Comparison of ENCODE assay signal across 24 mouse cellular contexts in the genomic region with DNA sequence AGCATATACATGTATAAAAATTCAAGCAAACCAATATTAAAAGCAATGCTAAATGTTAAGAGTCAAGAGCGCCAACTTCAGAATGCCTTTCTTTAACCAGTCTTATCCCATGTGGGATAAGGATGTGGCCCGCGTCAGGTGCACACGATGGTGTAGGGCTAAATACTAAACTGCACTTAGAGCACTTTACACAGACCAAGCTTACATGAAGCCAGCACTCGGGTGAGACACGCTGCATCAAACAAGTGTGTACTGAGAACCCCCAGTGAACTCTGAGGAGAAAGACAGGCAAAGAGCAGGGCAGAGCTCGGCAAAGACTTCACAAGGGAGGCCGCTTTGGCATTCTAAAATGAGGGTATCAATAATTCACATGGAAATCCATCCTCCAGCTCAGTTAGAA. TPM values are rescaled to one million over a fixed set of nuclear protein-coding genes. Genes with fewer than 3 reads are reported as not detected.
DNase-seq lines count a peak whose midpoint lies in the region; ATAC-seq and TF ChIP-seq lines count a peak whose summit lies in the region.
"Had no signal": no experiment of that assay in that cellular context is flagged by ENCODE, and none has a peak within 500 bp of the region (broad histone marks: within the 10 kb centered on the region; RNA-seq: fewer than 3 reads in every experiment).

No protein-coding gene starts in this region.

- H3K4me1 ChIP-seq in heart, adult 2 months (ENCODE audit: control insufficient read depth, insufficient read depth, low read length): peaks cover 2% of the 10 kb centered on the region; the same call in 1 of the 2 replicates
- H3K4me1 ChIP-seq in midbrain, embryonic 11.5 days (ENCODE audit: control insufficient read depth, insufficient read depth, low read length): no peaks in the 10 kb centered on the region
- peaks cover 15% of the 10 kb centered on the region for H3K4me1 ChIP-seq in midbrain, embryonic 13.5 days (replicated peaks)
- peaks cover 16% of the 10 kb centered on the region for H3K4me1 ChIP-seq in midbrain, embryonic 15.5 days
- 0 out of 2 replicates have a peak, but pooled peaks cover 3% of the 10 kb centered on the region for H3K4me1 ChIP-seq in midbrain, embryonic 10.5 days

- ATAC-seq in midbrain, embryonic 11.5 days (ENCODE audit: low FRiP score): no peak
- ATAC-seq in midbrain, embryonic 13.5 days: no peak
- ATAC-seq in midbrain, embryonic 15.5 days (replicated peaks): 0 out of 2 replicates have a peak, but pooled peaks have one; percentile 43
- ATAC-seq: activated CD4-positive, CD25-positive, alpha-beta regulatory T cell, adult 4 months; CD4-positive, CD25-positive, alpha-beta regulatory T cell, adult 4 months; forebrain, embryonic 13.5 days; forebrain, embryonic 15.5 days; Patski had no signal

- intact Hi-C loops in heart, adult 2 months (cut with DNase I): no loop called here

- H3K27me3 ChIP-seq in heart, adult 2 months (ENCODE audit: control insufficient read depth, insufficient read depth, low read length): no peaks in the 10 kb centered on the region
- H3K27me3 ChIP-seq in midbrain, embryonic 11.5 days (ENCODE audit: control insufficient read depth, insufficient read depth, low read length): no peaks in the 10 kb centered on the region
- H3K27me3 ChIP-seq in midbrain, embryonic 13.5 days: no peaks in the 10 kb centered on the region
- no peaks in the 10 kb centered on the region for H3K27me3 ChIP-seq in midbrain, embryonic 15.5 days (replicated peaks)
- no peaks in the 10 kb centered on the region for H3K27me3 ChIP-seq in midbrain, embryonic 10.5 days (ENCODE audit: low read depth, poor library complexity, severe bottlenecking)
- H3K27me3 ChIP-seq: CH12.LX; embryonic facial prominence, embryonic 12.5 days; forebrain, embryonic 13.5 days; forebrain, embryonic 15.5 days; Patski had no signal

- no peak overlapping the region for H3K9ac ChIP-seq in heart, adult 2 months (ENCODE audit: low read depth, low read length)
- H3K9ac ChIP-seq in midbrain, embryonic 11.5 days (ENCODE audit: low read length): no peak overlapping the region
- H3K9ac ChIP-seq in midbrain, embryonic 13.5 days (replicated peaks): no peak overlapping the region
- H3K9ac ChIP-seq in midbrain, embryonic 15.5 days: no peak overlapping the region
- H3K9ac ChIP-seq: embryonic facial prominence, embryonic 12.5 days; forebrain, embryonic 13.5 days; forebrain, embryonic 15.5 days had no signal

- TF ChIP-seq EP300 in heart, adult 2 months (IDR thresholded peaks at IDR 0.05; ENCODE audit: insufficient read depth, low read depth, low read length): no peak

- TF ChIP-seq CTCF in heart, adult 2 months (IDR thresholded peaks at IDR 0.05): no peak

- no peak for TF ChIP-seq POLR2A in heart, adult 2 months (IDR thresholded peaks at IDR 0.05; ENCODE audit: insufficient read depth, low read depth, low read length)

- peak; percentile 71 for DNase-seq in heart, adult 11 months
- DNase-seq in heart, adult 2 months: no peak
- DNase-seq in midbrain, embryonic 11.5 days (ENCODE audit: low spot score, missing footprints): peak; percentile 65
- no peak for DNase-seq in midbrain, embryonic 10.5 days (ENCODE audit: low spot score)
- DNase-seq: adrenal gland, adult 8-10 months; adrenal gland, postnatal 14 days; adrenal gland, postnatal 36 days; B cell, adult 2 months; cerebellum, adult 11-12 months; cerebellum, adult 2 months; cerebellum, adult 9-10 months; cerebellum, postnatal 10 days; cerebellum, postnatal 25 days had no signal

- H3K9me3 ChIP-seq in midbrain, embryonic 11.5 days (ENCODE audit: control insufficient read depth, low read length): no peaks in the 10 kb centered on the region
- H3K9me3 ChIP-seq in midbrain, embryonic 13.5 days: no peaks in the 10 kb centered on the region
- no peaks in the 10 kb centered on the region for H3K9me3 ChIP-seq in midbrain, embryonic 15.5 days
- H3K9me3 ChIP-seq in midbrain, embryonic 10.5 days (replicated peaks): no peaks in the 10 kb centered on the region
- H3K9me3 ChIP-seq: embryonic facial prominence, embryonic 10.5 days; embryonic facial prominence, embryonic 12.5 days; forebrain, embryonic 13.5 days; forebrain, embryonic 15.5 days had no signal

- H3K36me3 ChIP-seq in heart, adult 2 months (ENCODE audit: control insufficient read depth, insufficient read depth, low read length): peaks cover 13% of the 10 kb centered on the region
- no peaks in the 10 kb centered on the region for H3K36me3 ChIP-seq in midbrain, embryonic 11.5 days (ENCODE audit: control insufficient read depth, insufficient read depth, low read length)
- no peaks in the 10 kb centered on the region for H3K36me3 ChIP-seq in midbrain, embryonic 13.5 days
- H3K36me3 ChIP-seq in midbrain, embryonic 15.5 days (replicated peaks): no peaks in the 10 kb centered on the region
- no peaks in the 10 kb centered on the region for H3K36me3 ChIP-seq in midbrain, embryonic 10.5 days
- H3K36me3 ChIP-seq: embryonic facial prominence, embryonic 10.5 days; embryonic facial prominence, embryonic 12.5 days; forebrain, embryonic 15.5 days; G1E had no signal

- no peaks in the 10 kb centered on the region for H3K79me2 ChIP-seq in heart, adult 2 months (replicated peaks; ENCODE audit: control insufficient read depth, insufficient read depth, low read length)

- 82% methylated on average over 8 of the region's 8 CpGs for WGBS in heart, adult 2 months
- 90% methylated on average over 8 of the region's 8 CpGs for WGBS in midbrain, embryonic 11.5 days
- 84% methylated on average over 8 of the region's 8 CpGs for WGBS in midbrain, embryonic 13.5 days
- WGBS in midbrain, embryonic 15.5 days: 78% methylated on average over 8 of the region's 8 CpGs
- 90% methylated on average over 8 of the region's 8 CpGs for WGBS in midbrain, embryonic 10.5 days

- no peak overlapping the region for H3K4me3 ChIP-seq in heart, adult 2 months
- no peak overlapping the region for H3K4me3 ChIP-seq in midbrain, embryonic 11.5 days (ENCODE audit: low read depth, low read length)
- H3K4me3 ChIP-seq in midbrain, embryonic 13.5 days (replicated peaks): no peak overlapping the region
- H3K4me3 ChIP-seq in midbrain, embryonic 15.5 days: no peak overlapping the region
- no peak overlapping the region for H3K4me3 ChIP-seq in midbrain, embryonic 10.5 days
- H3K4me3 ChIP-seq: embryonic facial prominence, embryonic 10.5 days; embryonic facial prominence, embryonic 12.5 days; forebrain, embryonic 13.5 days; forebrain, embryonic 15.5 days had no signal

- H3K4me2 ChIP-seq in midbrain, embryonic 11.5 days: no peak overlapping the region
- no peak overlapping the region for H3K4me2 ChIP-seq in midbrain, embryonic 13.5 days (replicated peaks)
- no peak overlapping the region for H3K4me2 ChIP-seq in midbrain, embryonic 15.5 days
- H3K4me2 ChIP-seq: embryonic facial prominence, embryonic 12.5 days; forebrain, embryonic 13.5 days; forebrain, embryonic 15.5 days had no signal

- H3K27ac ChIP-seq in heart, adult 2 months: no peak overlapping the region
- no peak overlapping the region for H3K27ac ChIP-seq in midbrain, embryonic 11.5 days (ENCODE audit: low read depth, low read length)
- no peak overlapping the region for H3K27ac ChIP-seq in midbrain, embryonic 13.5 days
- H3K27ac ChIP-seq in midbrain, embryonic 15.5 days: no peak overlapping the region
- H3K27ac ChIP-seq in midbrain, embryonic 10.5 days (replicated peaks): no peak overlapping the region
- H3K27ac ChIP-seq: embryonic facial prominence, embryonic 10.5 days; embryonic facial prominence, embryonic 12.5 days; forebrain, embryonic 13.5 days; forebrain, embryonic 15.5 days had no signal

RNA-seq across cellular contexts. Expression of a gene that starts 19.2 kb away (rescaled TPM):
- total RNA-seq in heart, adult 2 months (2021): 100 to 1,000 TPM; 182 to 189 TPM
- polyA plus RNA-seq in heart, adult 2 months (2012; rRNA removed): 35.6 and 50.8 TPM in 2 replicates
- polyA plus RNA-seq in midbrain, embryonic 11.5 days (2014; fragmentation: Nextera tagmentation; extraction: Ambion mirVana): 2.5 and 4.4 TPM in 2 replicates
- polyA plus RNA-seq in midbrain, embryonic 13.5 days (2015; fragmentation: Nextera tagmentation; extraction: Ambion mirVana): 5.4 and 6.4 TPM in 2 replicates
- polyA plus RNA-seq in midbrain, embryonic 15.5 days (2015; fragmentation: Nextera tagmentation; extraction: Ambion mirVana): 7.3 and 8.4 TPM in 2 replicates
- 3.5 and 4.3 TPM in 2 replicates for polyA plus RNA-seq in midbrain, embryonic 10.5 days (2016; fragmentation: Nextera tagmentation; extraction: Ambion mirVana)
- total RNA-seq: CH12.LX had no signal
- polyA plus RNA-seq: G1E had no signal

Comparison
In these comparisons a context has a peak if more than half of its experiments do, and no peak if none do; other contexts are left out.
1. DNase-seq: peak in heart, adult 11 months (single experiment) and midbrain, embryonic 11.5 days (single experiment); none in heart, adult 2 months (0 of 2) and midbrain, embryonic 10.5 days (single experiment).